7 mouse cellular contexts compared by ENCODE assay signal in genomic region chrX:42150346-42151023, GRCm38 (mm10). TPM values are rescaled to one million over a fixed set of nuclear protein-coding genes. Genes with fewer than 3 reads are reported as not detected.
A peak's percentile ranks its signal among the peaks of the same experiment; 100 is the strongest.
DNase-seq lines count a peak whose midpoint lies in the region; ATAC-seq and TF ChIP-seq lines count a peak whose summit lies in the region.

No protein-coding gene starts in this region.

- no peak for TF ChIP-seq CTCF in kidney, adult 2 months (conservative IDR thresholded peaks at IDR 0.05; ENCODE audit: insufficient read depth, insufficient read length, low read depth, low read length)
- TF ChIP-seq CTCF in midbrain, postnatal 0 days (IDR thresholded peaks at IDR 0.05): no peak

- no peaks in the 10 kb centered on the region for H3K27me3 ChIP-seq in kidney, adult 2 months (replicated peaks; ENCODE audit: control insufficient read depth, insufficient read depth, low read length)
- H3K27me3 ChIP-seq in limb, embryonic 15.5 days: no peaks in the 10 kb centered on the region
- no peaks in the 10 kb centered on the region for H3K27me3 ChIP-seq in midbrain, postnatal 0 days (ENCODE audit: insufficient read depth, low read length)

- no peaks in the 10 kb centered on the region; the same call in 1 of the 2 replicates for H3K4me1 ChIP-seq in kidney, adult 2 months (ENCODE audit: control insufficient read depth, insufficient read depth, low read length)
- peaks cover 2% of the 10 kb centered on the region; the same call in 1 of the 2 replicates for H3K4me1 ChIP-seq in limb, embryonic 15.5 days
- H3K4me1 ChIP-seq in midbrain, postnatal 0 days (ENCODE audit: insufficient read depth, low read length): no peaks in the 10 kb centered on the region; the same call in 1 of the 2 replicates

- H3K4me2 ChIP-seq in limb, embryonic 15.5 days: peak overlapping the region; percentile 33
- H3K4me2 ChIP-seq in midbrain, postnatal 0 days (ENCODE audit: low read depth, low read length, poor library complexity, severe bottlenecking): peak overlapping the region; percentile 49

- peak; percentile 47 for TF ChIP-seq POLR2A in kidney, adult 2 months (IDR thresholded peaks at IDR 0.05; ENCODE audit: low read depth, low read length)

- H3K9me3 ChIP-seq in limb, embryonic 15.5 days: no peaks in the 10 kb centered on the region
- no peaks in the 10 kb centered on the region for H3K9me3 ChIP-seq in midbrain, postnatal 0 days (ENCODE audit: low read length)

- H3K27ac ChIP-seq in kidney, adult 2 months (ENCODE audit: insufficient read depth, low read depth, low read length): peak overlapping the region; percentile 93
- H3K27ac ChIP-seq in limb, embryonic 15.5 days: peak overlapping the region; percentile 99
- H3K27ac ChIP-seq in midbrain, postnatal 0 days (ENCODE audit: low read depth, low read length): peak overlapping the region; percentile 99

- H3K4me3 ChIP-seq in kidney, adult 2 months (ENCODE audit: insufficient read depth, low read depth, low read length): peak overlapping the region; percentile 98
- peak overlapping the region; percentile 56 for H3K4me3 ChIP-seq in limb, embryonic 15.5 days
- peak overlapping the region; percentile 62 for H3K4me3 ChIP-seq in midbrain, postnatal 0 days (ENCODE audit: low read depth, low read length)

- ATAC-seq in limb, embryonic 15.5 days (ENCODE audit: insufficient number of reproducible peaks, low FRiP score, low TSS enrichment, low read depth): peak; percentile 83
- peak; percentile 82 for ATAC-seq in midbrain, postnatal 0 days (ENCODE audit: low FRiP score)

- H3K9ac ChIP-seq in limb, embryonic 15.5 days: peak overlapping the region; percentile 79
- H3K9ac ChIP-seq in midbrain, postnatal 0 days (replicated peaks; ENCODE audit: low read length, poor library complexity, severe bottlenecking): peak overlapping the region; percentile 87

- 0% methylated on average over 23 of the region's 40 CpGs for WGBS in kidney, adult 2 months
- 6% methylated on average over 14 of the region's 40 CpGs for WGBS in limb, embryonic 15.5 days
- 20% methylated on average over 15 of the region's 40 CpGs for WGBS in midbrain, postnatal 0 days

- DNase-seq in adrenal gland, postnatal 25 days: peak; percentile 76
- peak; percentile 83 for DNase-seq in embryo, embryonic 9.5 days (ENCODE audit: extremely low spot score)
- peak; percentile 77 to 83 for DNase-seq in heart, adult 18-20 months
- DNase-seq in kidney, adult 2 months: peak; percentile 86
- DNase-seq in midbrain, postnatal 0 days (ENCODE audit: low spot score): peak; percentile 92
- peak; percentile 72 to 77 for DNase-seq in spleen, postnatal 36 days (ENCODE audit: low spot score in 2 of 2)

- no peaks in the 10 kb centered on the region for H3K36me3 ChIP-seq in kidney, adult 2 months (ENCODE audit: control insufficient read depth, insufficient read depth, low read length)
- H3K36me3 ChIP-seq in limb, embryonic 15.5 days: no peaks in the 10 kb centered on the region
- H3K36me3 ChIP-seq in midbrain, postnatal 0 days (ENCODE audit: insufficient read depth, low read length): no peaks in the 10 kb centered on the region

RNA-seq across cellular contexts. Expression of gene Stag2, which starts 1.4 kb away (rescaled TPM):
- total RNA-seq in adrenal gland, postnatal 25 days (2021): 71.0 and 86.6 TPM in 2 replicates
- total RNA-seq in heart, adult 18-20 months (2021): 10 to 100 TPM; 37.9 to 41.0 TPM
- polyA plus RNA-seq in kidney, adult 2 months (2012; rRNA removed): 6.8 and 8.8 TPM in 2 replicates
- polyA plus RNA-seq in limb, embryonic 15.5 days (2015; fragmentation: Nextera tagmentation; extraction: Ambion mirVana): 37.5 and 42.1 TPM in 2 replicates
- total RNA-seq in midbrain, postnatal 0 days (2014; rRNA removed): 48.8 and 51.6 TPM in 2 replicates
- 12.2 and 13.0 TPM in 2 replicates for polyA plus RNA-seq in midbrain, postnatal 0 days (2015; fragmentation: Nextera tagmentation; extraction: Ambion mirVana)

Comparison
In these comparisons a context has a peak if more than half of its experiments do, and no peak if none do; other contexts are left out.
1. Peak in every context shown above with its lines: DNase-seq, ATAC-seq, H3K4me3 ChIP-seq and H3K27ac ChIP-seq.